Mouse (Mus musculus): ENCODE data around the gene Ces2e. TPM values are rescaled to one million over a fixed set of nuclear protein-coding genes. Genes with fewer than 3 reads are reported as not detected.

Gene Ces2e
- polyA plus RNA-seq, 1 experiment: 0.08 TPM

GRCm38 (mm10) chr8:104962229-104962901 is 36.3 kb downstream of the Ces2e start:
- Histone ChIP-seq H3K36me3 (ENCODE audit: control insufficient read depth, insufficient read depth) (no peaks in the 10 kb centered on the region), H3K79me2 (ENCODE audit: control insufficient read depth, insufficient read depth) (no peaks in the 10 kb centered on the region), H3K4me3 (ENCODE audit: insufficient read depth, poor library complexity, severe bottlenecking) (no peak overlapping the region), H3ac (ENCODE audit: control insufficient read depth, insufficient read length, low read depth) (no peak overlapping the region), H3K79me3 (ENCODE audit: low read depth) (no peaks in the 10 kb centered on the region), H3K27me3 (ENCODE audit: control insufficient read depth, insufficient read depth, insufficient read length) (no peaks in the 10 kb centered on the region)
- TF ChIP-seq MYOG (IDR thresholded peaks at IDR 0.05; ENCODE audit: control insufficient read depth, extremely low read depth, insufficient read length) (no peak), MYOD1 (IDR thresholded peaks at IDR 0.05; ENCODE audit: control insufficient read depth, insufficient read length, low read depth) (no peak), USF1 (IDR thresholded peaks at IDR 0.05; ENCODE audit: low read depth) (no peak), CEBPB (IDR thresholded peaks at IDR 0.05; ENCODE audit: low read depth) (no peak), FOSL1 (IDR thresholded peaks at IDR 0.05; ENCODE audit: insufficient read depth, low read length, poor library complexity, severe bottlenecking) (no peak), MAX (IDR thresholded peaks at IDR 0.05) (no peak), CTCF (IDR thresholded peaks at IDR 0.05; ENCODE audit: control insufficient read depth, insufficient read depth, insufficient read length) (no peak)

GRCm38 (mm10) chr8:104963375-104963894 is 37.4 kb downstream of the Ces2e start:
- no peaks in the 10 kb centered on the region for H3K79me2 ChIP-seq (ENCODE audit: control insufficient read depth, insufficient read depth)
- H3ac ChIP-seq (ENCODE audit: control insufficient read depth, insufficient read length, low read depth): no peak overlapping the region
- no peaks in the 10 kb centered on the region for H3K36me3 ChIP-seq (ENCODE audit: control insufficient read depth, insufficient read depth)
- H3K4me3 ChIP-seq (ENCODE audit: insufficient read depth, poor library complexity, severe bottlenecking): no peak overlapping the region
- TF ChIP-seq MYOG (IDR thresholded peaks at IDR 0.05; ENCODE audit: control insufficient read depth, extremely low read depth, insufficient read length): no peak
- TF ChIP-seq CEBPB (IDR thresholded peaks at IDR 0.05; ENCODE audit: low read depth): no peak
- no peak for TF ChIP-seq MYOD1 (IDR thresholded peaks at IDR 0.05; ENCODE audit: control insufficient read depth, insufficient read length, low read depth)
- TF ChIP-seq MAX (IDR thresholded peaks at IDR 0.05): no peak
- no peak for TF ChIP-seq CTCF (IDR thresholded peaks at IDR 0.05; ENCODE audit: control insufficient read depth, insufficient read depth, insufficient read length)
- no peak for TF ChIP-seq USF1 (IDR thresholded peaks at IDR 0.05; ENCODE audit: low read depth)
- TF ChIP-seq FOSL1 (IDR thresholded peaks at IDR 0.05; ENCODE audit: insufficient read depth, low read length, poor library complexity, severe bottlenecking): no peak
- H3K27me3 ChIP-seq (ENCODE audit: control insufficient read depth, insufficient read depth, insufficient read length): no peaks in the 10 kb centered on the region
- no peaks in the 10 kb centered on the region for H3K79me3 ChIP-seq (ENCODE audit: low read depth)

GRCm38 (mm10) chr8:104984126-104984525 is 58.1 kb downstream of the Ces2e start:
- Histone ChIP-seq H3K79me3 (ENCODE audit: low read depth) (no peaks in the 10 kb centered on the region), H3ac (ENCODE audit: control insufficient read depth, insufficient read length, low read depth) (no peak overlapping the region), H3K27me3 (ENCODE audit: control insufficient read depth, insufficient read depth, insufficient read length) (no peaks in the 10 kb centered on the region), H3K36me3 (ENCODE audit: control insufficient read depth, insufficient read depth) (no peaks in the 10 kb centered on the region), H3K79me2 (ENCODE audit: control insufficient read depth, insufficient read depth) (no peaks in the 10 kb centered on the region), H3K4me3 (ENCODE audit: insufficient read depth, poor library complexity, severe bottlenecking) (no peak overlapping the region)
- TF ChIP-seq FOSL1 (IDR thresholded peaks at IDR 0.05; ENCODE audit: insufficient read depth, low read length, poor library complexity, severe bottlenecking) (no peak), USF1 (IDR thresholded peaks at IDR 0.05; ENCODE audit: low read depth) (no peak), MYOD1 (IDR thresholded peaks at IDR 0.05; ENCODE audit: control insufficient read depth, insufficient read length, low read depth) (no peak), MAX (IDR thresholded peaks at IDR 0.05) (no peak), MYOG (IDR thresholded peaks at IDR 0.05; ENCODE audit: control insufficient read depth, extremely low read depth, insufficient read length) (no peak), CEBPB (IDR thresholded peaks at IDR 0.05; ENCODE audit: low read depth) (no peak), CTCF (IDR thresholded peaks at IDR 0.05; ENCODE audit: control insufficient read depth, insufficient read depth, insufficient read length) (no peak)

Other genes starting within 250 kb of the Ces2e start
- gene Ces2a, start 192.3 kb upstream of the Ces2e start, polyA plus RNA-seq (2012; fragmentation: generic; extraction: Trizol): not detected
- gene Ces2b, start 94.7 kb upstream of the Ces2e start, polyA plus RNA-seq (2012; fragmentation: generic; extraction: Trizol): not detected
- not detected for gene Ces2c, start 79.2 kb upstream of the Ces2e start, polyA plus RNA-seq (2012; fragmentation: generic; extraction: Trizol)
- 0.01 TPM for gene Ces2f, start 21.1 kb downstream of the Ces2e start, polyA plus RNA-seq (2012; fragmentation: generic; extraction: Trizol)
- 0.08 TPM for gene Ces2g, start 35.5 kb downstream of the Ces2e start, polyA plus RNA-seq (2012; fragmentation: generic; extraction: Trizol)
- gene Ces2h, start 74.6 kb downstream of the Ces2e start, polyA plus RNA-seq (2012; fragmentation: generic; extraction: Trizol): not detected
- gene Ces3a, start 122.3 kb downstream of the Ces2e start, polyA plus RNA-seq (2012; fragmentation: generic; extraction: Trizol): not detected
- gene Ces3b, start 157.5 kb downstream of the Ces2e start, polyA plus RNA-seq (2012; fragmentation: generic; extraction: Trizol): not detected
- not detected for gene Ces4a, start 205.5 kb downstream of the Ces2e start, polyA plus RNA-seq (2012; fragmentation: generic; extraction: Trizol)
- 39.9 TPM for gene Cbfb, start 244.4 kb downstream of the Ces2e start, polyA plus RNA-seq (2012; fragmentation: generic; extraction: Trizol)